Mouse (Mus musculus) limb, embryonic 14.5 days (tissue): ENCODE measurements around the gene Fgb. TPM values are rescaled to one million over a fixed set of nuclear protein-coding genes. Genes with fewer than 3 reads are reported as not detected.

Experiments
- ATAC-seq: fragments of 200-750 bp; cut with Nextera tagmentation; 2 replicates; pipeline ENCODE4 v1.8.0; 2017; ENCODE audit warnings: low read depth, moderate number of reproducible peaks, moderate TSS enrichment; ENCODE audit not compliant: low FRiP score
- DNase-seq: peaks from one replicate; pipeline ENCODE4 v3.0.0-alpha.2; 2015; ENCODE audit warnings: low spot score
- H3K27ac ChIP-seq: fragments of 300-500 bp; sonication (generic); replicated peaks from 2 replicates; pipeline ENCODE4 v1.5.1; 2014; ENCODE audit warnings: low read depth, mild to moderate bottlenecking, low read length, moderate library complexity, mixed read lengths
- H3K27me3 ChIP-seq: fragments of 300-500 bp; sonication (generic); 2 replicates; pipeline ENCODE4 v1.6.1; 2014; ENCODE audit warnings: low read length, mixed read lengths; ENCODE audit not compliant: control insufficient read depth, insufficient read depth
- H3K36me3 ChIP-seq: fragments of 300-500 bp; sonication (generic); 2 replicates; pipeline ENCODE4 v1.6.1; 2014; ENCODE audit warnings: mild to moderate bottlenecking, low read length, moderate library complexity, mixed read lengths; ENCODE audit not compliant: control insufficient read depth, insufficient read depth
- H3K4me1 ChIP-seq: fragments of 300-500 bp; sonication (generic); 2 replicates; pipeline ENCODE4 v1.6.1; 2014; ENCODE audit warnings: antibody characterized with exemption, low read length, mixed read lengths; ENCODE audit not compliant: control insufficient read depth, insufficient read depth
- H3K4me2 ChIP-seq: fragments of 300-500 bp; sonication (generic); replicated peaks from 2 replicates; pipeline ENCODE4 v1.6.1; 2014; ENCODE audit warnings: low read depth, mild to moderate bottlenecking, low read length, moderate library complexity; ENCODE audit not compliant: severe bottlenecking
- H3K4me3 ChIP-seq: fragments of 300-500 bp; sonication (generic); replicated peaks from 2 replicates; pipeline ENCODE4 v1.5.1; 2014; ENCODE audit warnings: low read length
- H3K9ac ChIP-seq: fragments of 300-500 bp; sonication (generic); 2 replicates; pipeline ENCODE4 v1.6.1; 2014; ENCODE audit warnings: mild to moderate bottlenecking, low read depth, low read length, moderate library complexity; ENCODE audit not compliant: severe bottlenecking
- H3K9me3 ChIP-seq: fragments of 300-500 bp; sonication (generic); 2 replicates; pipeline ENCODE4 v1.6.1; 2016; ENCODE audit warnings: low read length; ENCODE audit not compliant: control insufficient read depth
- POLR2A ChIP-seq: fragments of 200-500 bp; IDR thresholded peaks from 2 replicates; pipeline ENCODE4 v1.8.0; 2012; ENCODE audit warnings: inconsistent platforms, mild to moderate bottlenecking, moderate library complexity, borderline replicate concordance; ENCODE audit not compliant: insufficient read depth, insufficient read length; ENCODE audit errors: extremely low read depth
- WGBS: fragments of 180-500 bp; shearing (Covaris S2); extraction: QIAGEN DNeasy Blood & Tissue Kit; methylation state at CpG from one replicate; pipeline ENCODE4 v1.1.7; 2014; 5-methylcytosine and 5-hydroxymethylcytosine counted together
- polyA plus RNA-seq, 2 experiments: library from polyadenylated mRNA; depleted of rRNA in 1 of 2; stranded (reverse) in 1 of 2; unstranded in 1 of 2; fragments of >200 nt; fragmentation: Nextera tagmentation in 1 of 2; extraction: Ambion mirVana in 1 of 2; gene quantifications; 2 replicates each; pipeline versions ENCODE4 v1.2.1 to v1.2.3; 2012 to 2014

Fgb gene
- polyA plus RNA-seq, 2 experiments = 0.34 TPM; not detected in 1

DNA sequence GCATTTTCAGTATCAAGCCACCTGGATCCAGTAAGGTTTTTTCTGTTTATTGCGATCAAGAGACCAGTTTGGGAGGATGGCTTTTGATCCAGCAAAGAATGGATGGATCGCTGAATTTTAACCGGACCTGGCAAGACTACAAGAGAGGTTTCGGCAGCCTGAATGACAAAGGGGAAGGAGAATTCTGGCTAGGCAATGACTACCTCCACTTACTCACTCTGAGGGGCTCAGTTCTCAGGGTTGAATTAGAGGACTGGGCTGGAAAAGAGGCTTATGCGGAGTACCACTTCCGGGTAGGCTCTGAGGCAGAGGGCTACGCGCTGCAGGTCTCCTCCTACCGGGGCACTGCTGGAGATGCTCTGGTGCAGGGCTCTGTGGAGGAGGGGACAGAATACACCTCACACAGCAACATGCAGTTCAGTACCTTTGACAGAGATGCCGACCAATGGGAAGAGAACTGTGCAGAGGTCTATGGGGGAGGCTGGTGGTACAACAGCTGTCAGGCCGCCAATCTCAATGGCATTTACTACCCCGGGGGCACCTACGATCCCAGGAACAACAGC, 16.8 kb downstream of the Fgb start:
- Histone ChIP-seq H3K9me3 (no peaks in the 10 kb centered on the region), H3K27me3 (no peaks in the 10 kb centered on the region), H3K4me3 (no peak overlapping the region), H3K4me2 (peak overlapping the region; percentile 19; the same call in 1 of the 2 replicates), H3K4me1 (no peaks in the 10 kb centered on the region), H3K27ac (no peak overlapping the region), H3K9ac (no peak overlapping the region), H3K36me3 (no peaks in the 10 kb centered on the region)
- DNase-seq (no peak), ATAC-seq (no peak)
- TF ChIP-seq POLR2A = no peak
- WGBS = 41% methylated on average over 13 of the region's 13 CpGs

DNA sequence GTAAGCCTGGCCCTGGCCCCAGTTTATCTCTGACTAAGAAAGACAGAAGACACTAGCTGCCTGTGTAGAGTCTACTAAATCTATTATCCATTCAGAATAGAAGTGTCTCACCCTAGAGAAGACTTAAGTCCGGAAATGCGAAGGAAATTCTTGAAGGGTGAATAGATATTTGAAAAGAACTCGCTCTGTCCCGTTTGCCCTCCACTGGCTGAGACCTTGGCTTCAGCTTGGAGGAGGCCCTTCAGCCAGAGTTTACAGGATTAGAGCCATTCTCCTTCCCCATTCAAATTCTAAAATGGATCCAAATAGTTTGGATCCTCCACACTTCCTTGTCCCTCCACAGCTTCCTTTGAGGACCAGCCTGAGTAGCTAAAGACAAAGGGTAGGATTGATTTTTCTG, 19.3 kb downstream of the Fgb start:
- WGBS = 86% methylated on average over 4 of the region's 4 CpGs
- H3K27ac ChIP-seq = no peak overlapping the region

DNA sequence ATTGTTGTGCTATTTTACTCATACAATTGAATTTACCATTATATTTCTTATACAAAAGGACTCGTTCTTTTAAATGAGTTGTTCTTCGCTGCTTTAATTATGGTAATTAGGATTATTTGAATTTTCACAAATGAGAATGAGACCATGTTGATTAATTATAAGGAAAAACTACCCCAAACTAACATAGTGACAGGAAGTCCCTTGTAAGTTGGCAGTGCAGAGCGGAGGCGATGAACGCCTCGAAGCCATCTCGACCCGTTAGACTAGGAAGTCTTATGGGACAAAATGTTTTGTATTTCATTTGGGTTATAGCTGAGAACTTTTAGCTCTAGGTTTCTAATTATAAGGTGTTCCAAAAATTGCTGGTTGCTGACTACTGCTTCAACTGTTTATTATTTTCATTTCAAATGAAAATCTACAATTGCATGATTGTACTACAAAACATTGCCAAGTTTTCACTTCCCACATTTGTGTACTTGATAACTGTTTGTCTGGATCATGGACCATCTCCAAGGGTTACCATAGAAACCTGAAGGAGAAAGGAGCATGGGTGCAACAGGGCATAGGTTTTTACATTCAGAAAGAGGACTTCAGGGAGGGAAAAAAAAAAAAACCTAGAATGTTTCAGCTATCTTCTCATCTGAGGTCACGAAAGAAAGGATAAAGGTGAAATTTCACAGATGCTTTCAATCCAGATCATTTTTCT, 22.0 kb downstream of the Fgb start:
- no peak overlapping the region for H3K4me3 ChIP-seq
- H3K4me1 ChIP-seq = no peaks in the 10 kb centered on the region
- ATAC-seq = no peak
- H3K9ac ChIP-seq = no peak overlapping the region
- WGBS = 90% methylated on average over 9 of the region's 9 CpGs
- H3K9me3 ChIP-seq = no peaks in the 10 kb centered on the region
- H3K27me3 ChIP-seq = no peaks in the 10 kb centered on the region
- H3K36me3 ChIP-seq = no peaks in the 10 kb centered on the region
- DNase-seq = no peak
- no peak overlapping the region for H3K4me2 ChIP-seq
- TF ChIP-seq POLR2A = no peak
- H3K27ac ChIP-seq = no peak overlapping the region

More for the DNA sequence above, 19.3 kb downstream of the Fgb start:
- Histone ChIP-seq H3K4me3 (no peak overlapping the region), H3K27me3 (no peaks in the 10 kb centered on the region), H3K4me2 (no peak overlapping the region), H3K9ac (no peak overlapping the region), H3K4me1 (no peaks in the 10 kb centered on the region), H3K36me3 (no peaks in the 10 kb centered on the region), H3K9me3 (no peaks in the 10 kb centered on the region)
- no peak for TF ChIP-seq POLR2A
- ATAC-seq (no peak), DNase-seq (no peak)

DNA sequence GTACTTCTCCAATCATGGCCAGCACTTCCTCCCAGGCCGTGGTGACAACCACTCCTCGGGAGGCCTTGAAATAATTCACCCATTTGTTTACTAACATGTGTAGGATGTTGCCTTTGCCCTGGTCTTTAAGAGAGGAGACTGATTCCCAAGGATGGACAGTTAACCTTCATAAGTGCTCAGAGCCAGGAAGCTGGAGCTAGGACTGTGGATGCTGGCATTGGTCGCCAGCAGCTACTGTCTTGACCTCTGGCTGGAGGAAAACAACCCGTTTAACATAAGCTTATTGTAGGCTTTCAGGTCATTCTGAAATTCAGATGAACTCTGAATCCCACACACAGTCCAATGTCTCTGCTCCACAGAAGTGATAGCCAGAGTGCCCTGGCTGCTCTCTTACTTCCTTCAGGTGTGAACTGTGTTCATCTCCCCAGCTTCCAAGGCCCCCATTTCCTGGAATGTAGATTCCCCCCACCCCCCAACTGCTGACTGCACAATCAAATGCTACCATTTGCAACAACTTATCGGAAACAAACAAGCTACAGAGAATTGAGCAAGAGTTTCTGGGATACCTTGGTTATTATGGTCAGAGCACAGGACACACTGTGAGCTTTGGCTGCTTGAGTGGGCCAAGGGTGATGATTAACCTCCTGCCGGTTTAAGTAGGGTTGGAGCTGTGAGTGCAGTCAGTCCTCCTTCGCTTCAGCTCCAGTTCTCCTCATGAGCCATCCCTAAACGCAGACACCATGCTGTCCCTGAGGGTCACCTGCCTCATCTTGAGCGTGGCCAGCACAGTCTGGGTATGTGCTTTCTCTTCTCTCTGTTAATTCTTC, 24.0 kb downstream of the Fgb start, which contains the start of gene Fga:
TSS of gene Fga (plus strand) at position 602 of the 827 bp plus-strand sequence.
- no peak within 1 kb of the TSS for H3K9ac ChIP-seq
- no peak within 1 kb of the TSS for H3K27ac ChIP-seq
- H3K4me1 ChIP-seq = no peaks in the 10 kb centered on the region
- no peak for DNase-seq
- no peaks in the 10 kb centered on the region for H3K36me3 ChIP-seq
- H3K4me3 ChIP-seq = no peak within 1 kb of the TSS
- no peak for ATAC-seq
- no peak for TF ChIP-seq POLR2A
- H3K4me2 ChIP-seq = no peak within 1 kb of the TSS
- H3K9me3 ChIP-seq = no peaks in the 10 kb centered on the region
- 77% methylated on average over 9 of the region's 9 CpGs for WGBS
- no peaks in the 10 kb centered on the region for H3K27me3 ChIP-seq

DNA sequence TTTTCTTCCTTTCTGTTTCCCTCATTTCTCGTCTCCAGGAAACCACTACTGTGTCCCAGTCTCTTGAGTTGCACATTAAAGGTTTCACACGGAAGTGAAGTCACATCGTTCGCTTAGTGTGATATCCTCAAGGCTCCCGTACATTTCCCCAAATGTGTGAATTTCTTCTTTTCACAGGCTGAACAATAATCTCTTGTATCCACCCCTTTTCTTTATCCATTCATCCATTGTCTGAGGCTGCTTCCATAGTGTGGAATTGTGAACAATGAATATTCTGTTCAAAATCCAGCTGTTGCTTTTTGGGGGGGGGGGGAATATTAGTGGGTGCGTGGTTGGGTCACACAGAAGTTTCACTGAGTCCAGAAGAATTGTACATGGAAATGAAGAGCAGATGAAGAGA, 24.6 kb downstream of the Fgb start:
- Histone ChIP-seq H3K27ac (no peak overlapping the region), H3K4me1 (no peaks in the 10 kb centered on the region), H3K4me3 (no peak overlapping the region), H3K9me3 (no peaks in the 10 kb centered on the region), H3K27me3 (no peaks in the 10 kb centered on the region), H3K36me3 (no peaks in the 10 kb centered on the region), H3K4me2 (no peak overlapping the region), H3K9ac (no peak overlapping the region)
- DNase-seq = no peak
- 82% methylated on average over 6 of the region's 6 CpGs for WGBS
- ATAC-seq = no peak
- no peak for TF ChIP-seq POLR2A
